Mouse (Mus musculus) R1 (cell line): ENCODE results near the gene Etv6.

ENCODE experiments used
- DNase-seq: peaks from one replicate; pipeline ENCODE4 v3.0.0-alpha.2; 2018; ENCODE audit warnings: low read depth, low spot score

The Etv6 gene

DNA sequence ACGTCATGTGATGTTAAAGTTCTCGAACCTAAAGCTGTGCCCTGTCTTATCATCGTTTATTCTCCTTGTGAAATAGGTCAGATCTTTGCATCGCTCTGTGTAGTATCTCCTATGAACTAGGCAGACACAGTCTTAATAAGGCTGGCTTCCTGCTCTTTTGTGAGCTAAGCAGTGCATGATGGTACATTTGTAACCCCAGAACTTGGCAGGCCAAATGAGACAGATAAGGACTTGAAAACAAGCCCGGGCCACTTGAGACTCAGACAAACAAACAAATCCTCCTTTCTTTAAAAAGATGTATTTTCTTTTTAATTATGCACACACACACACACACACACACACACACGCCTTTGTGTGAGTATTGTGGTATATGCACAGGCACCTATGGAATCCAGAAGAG, 42.5 kb downstream of the Etv6 start:
- DNase-seq = no peak

DNA sequence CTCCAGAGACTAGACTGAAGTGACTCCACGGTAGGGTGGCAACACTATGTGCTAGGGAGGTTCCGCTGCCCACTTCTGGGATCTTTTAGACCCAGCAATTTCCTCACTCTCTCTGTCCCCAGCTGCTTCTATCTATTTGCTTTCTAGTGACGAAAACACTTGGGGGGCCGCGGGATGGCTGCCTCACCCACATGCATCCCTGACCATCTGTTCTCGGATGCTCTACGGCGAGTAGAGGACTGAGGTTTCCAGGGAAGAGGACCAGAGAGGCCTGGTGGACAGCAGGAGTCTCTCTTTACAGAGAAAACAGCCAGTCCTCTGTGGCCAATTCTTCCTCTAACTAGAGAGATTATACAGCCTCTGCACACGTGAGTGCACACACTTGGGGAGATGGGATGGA, 43.6 kb downstream of the Etv6 start:
- DNase-seq = no peak

DNA sequence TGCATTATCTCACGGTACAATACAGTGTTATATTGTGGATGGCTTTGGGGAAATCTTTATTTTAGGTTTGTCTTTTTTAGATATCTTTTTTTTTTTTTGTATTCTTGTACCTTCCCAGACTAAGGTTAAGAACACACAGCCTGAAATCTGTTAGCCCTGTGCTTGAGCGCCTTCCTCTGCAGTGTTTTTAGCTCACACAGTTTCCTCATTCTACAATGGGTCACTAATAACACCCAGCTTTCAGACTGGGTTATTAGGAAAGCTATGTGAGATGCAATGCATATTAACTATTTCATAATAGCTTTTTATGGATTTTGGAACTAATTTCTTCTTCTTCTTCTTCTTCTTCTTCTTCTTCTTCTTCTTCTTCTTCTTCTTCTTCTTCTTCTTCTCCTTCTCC, 44.1 kb downstream of the Etv6 start:
- DNase-seq = no peak

DNA sequence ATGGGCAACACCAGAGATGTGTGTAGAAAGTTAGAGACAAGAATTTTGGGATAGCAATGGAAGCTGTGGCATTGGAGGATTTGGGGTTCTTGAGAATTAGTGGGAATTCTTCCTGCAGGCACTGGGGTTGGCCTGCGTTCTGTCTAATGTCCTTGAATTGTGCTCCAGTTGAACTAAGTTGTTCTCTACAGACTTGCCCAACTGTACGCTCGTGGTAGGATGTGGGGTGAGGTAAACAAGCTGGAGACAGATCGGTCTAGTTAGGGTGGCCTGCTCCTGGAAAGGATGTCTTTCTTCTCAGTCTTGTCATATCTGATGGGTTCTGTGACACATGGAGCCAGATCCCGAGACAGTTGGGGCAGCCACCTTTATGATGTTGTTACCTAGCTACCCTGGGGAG, 45.4 kb downstream of the Etv6 start:
- DNase-seq = no peak

DNA sequence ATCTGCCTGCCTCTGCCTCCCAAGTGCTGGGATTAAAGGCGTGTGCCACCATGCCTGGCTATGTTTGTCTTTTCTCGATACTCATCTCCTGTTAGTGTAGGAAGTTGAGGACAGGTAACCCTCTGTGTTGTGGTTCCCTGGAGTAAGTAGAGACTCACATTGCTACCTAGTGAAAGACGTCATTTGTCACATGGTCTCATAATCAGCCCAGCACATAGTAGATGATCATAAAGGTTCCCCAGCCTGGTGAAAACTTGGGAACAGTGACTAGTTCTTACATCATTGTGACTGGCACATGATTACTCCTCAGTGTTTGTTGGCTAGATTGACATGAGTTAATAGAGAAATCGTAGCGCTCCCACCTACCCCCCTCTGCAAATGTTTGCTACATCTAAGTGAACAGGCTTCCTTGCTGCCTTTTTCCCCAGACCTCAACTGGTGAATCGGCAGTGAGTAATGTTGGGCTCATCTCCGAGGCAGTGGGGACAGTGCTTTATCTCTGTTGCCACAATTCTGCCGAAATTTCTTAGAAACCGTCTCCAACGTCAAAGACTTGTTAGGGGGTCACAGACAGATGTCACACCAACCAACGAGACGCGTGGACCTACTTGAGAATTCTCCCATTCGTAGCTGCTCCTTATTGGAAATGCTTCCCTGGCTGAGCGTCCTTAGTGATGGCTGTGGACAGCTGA, 46.9 kb downstream of the Etv6 start:
- DNase-seq = no peak

DNA sequence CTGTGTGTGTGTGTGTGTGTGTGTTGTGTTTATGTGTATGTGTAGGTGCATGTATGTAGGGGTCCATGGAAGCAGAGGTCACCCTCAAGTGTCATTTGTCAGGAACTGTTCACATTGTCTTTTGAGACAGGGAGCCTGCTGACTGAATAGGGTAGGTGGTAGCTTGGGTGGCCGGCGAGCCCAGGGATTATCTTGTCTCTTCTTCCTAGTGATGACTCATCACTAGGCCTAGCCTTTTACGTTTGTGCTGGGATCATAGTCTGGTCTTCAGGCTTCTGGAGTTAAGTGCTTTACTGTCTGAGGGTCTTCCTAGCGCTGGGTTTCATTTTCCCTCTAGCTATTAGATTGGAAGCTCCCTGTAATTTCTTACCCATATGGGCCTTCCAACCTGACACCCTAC, 47.9 kb downstream of the Etv6 start:
- DNase-seq = no peak

DNA sequence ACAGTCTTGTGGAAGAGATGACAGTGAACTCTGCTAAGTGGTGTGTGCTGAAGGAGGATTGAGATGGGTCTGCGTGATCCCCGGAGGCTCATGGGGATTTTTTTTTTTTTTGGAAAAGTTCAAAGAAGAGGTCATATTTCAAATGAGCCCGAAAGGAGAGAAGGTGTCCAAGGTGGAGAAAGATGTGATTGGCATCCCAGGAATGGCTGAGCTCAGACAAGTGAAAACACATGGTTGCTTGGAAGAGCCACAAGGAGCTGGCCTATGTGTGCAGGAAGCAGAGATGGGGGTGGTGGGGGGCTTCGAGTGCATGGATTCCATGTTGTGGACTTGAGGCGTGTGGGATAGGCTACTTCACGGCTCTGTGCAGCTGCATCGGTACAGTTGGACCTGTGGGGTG, 50.9 kb downstream of the Etv6 start:
- no peak for DNase-seq

DNA sequence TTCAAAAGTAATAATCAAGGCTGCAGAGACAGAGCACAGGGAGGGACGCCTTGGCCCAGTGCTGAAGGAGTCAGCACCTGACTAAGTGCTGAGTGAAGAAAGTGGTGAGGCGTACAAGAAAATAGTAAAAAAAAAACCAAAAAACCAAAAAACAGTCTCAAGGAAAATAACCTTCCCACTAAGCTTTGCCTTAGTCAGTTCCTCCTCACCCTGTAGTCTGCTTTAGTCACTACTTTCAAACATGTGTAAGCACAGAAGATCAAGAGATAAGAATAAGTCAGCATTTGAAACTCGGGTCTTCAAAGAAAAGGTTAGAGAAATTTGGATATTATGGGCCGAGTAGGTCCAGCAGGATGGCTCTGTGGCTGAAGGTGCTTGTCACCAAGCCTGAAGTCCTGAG, 52.2 kb downstream of the Etv6 start:
- DNase-seq = no peak

DNA sequence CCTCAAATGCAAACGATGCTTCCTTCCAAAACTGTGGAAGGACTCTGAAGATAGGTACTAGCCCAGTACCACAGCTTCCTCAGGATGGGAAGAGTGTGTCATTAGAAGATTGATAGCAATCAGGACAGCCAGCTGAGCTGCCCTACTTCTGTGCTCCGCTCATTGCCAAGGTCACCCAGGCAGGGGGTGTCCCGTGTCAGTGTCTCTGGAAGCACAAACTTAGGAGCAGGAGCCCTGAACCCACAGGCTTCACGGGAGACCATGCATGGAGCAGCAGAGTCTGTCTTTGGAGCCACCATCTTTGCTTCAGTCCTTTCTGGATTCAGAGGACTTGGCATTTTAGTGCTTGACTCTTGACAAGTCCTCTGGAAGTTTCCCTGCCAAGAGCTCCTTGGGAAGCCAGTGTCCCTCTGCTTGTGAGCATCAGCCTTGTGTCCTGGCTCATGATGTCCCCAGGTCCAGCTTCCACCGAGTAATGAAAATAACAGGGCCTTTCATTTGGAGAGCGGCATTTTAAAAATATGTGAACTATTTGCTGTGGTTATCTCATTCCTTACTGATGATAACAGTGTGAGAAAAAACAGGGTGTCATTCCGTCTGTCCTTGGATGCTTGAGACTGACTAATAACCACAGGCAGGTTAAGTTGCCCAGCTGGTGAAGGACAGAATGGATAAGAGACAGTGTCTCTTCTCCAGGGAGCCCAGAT, 54.3 kb downstream of the Etv6 start:
- DNase-seq = peak; percentile 18

DNA sequence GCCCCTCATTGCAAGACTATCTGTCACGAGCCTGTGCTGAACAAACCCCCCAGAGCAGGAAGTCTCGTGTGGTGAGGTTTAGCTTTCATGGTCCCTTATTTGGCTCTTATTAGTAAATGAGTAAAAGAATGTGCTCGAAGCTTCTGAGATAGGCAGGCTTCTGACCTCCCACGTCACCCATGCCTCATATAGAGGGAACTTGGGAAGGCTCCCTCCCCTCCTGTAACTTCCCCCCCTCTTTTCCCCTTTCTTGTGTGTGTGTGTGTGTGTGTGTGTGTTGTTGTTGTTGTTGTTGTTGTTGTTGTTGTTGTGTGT, 54.8 kb downstream of the Etv6 start:
- DNase-seq = no peak

DNA sequence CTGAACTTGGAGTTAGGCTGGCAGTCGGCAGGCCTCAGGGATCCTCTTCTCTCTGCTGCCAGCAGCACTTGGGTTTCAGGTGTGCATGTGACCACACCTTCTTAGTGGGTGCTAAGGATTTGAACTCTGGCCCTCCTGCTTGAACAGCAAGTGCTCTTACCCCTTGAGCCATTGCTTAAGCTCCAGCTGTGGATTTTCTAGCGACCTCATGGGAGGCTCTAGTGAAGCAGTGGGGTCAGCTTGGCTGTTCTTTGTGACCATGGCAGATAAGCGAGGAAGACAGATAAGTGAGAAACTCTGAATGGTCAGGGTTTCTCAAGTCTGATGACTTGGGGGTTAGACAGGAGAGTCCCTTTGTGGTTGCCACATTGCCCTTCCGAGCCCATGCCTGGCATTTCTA, 55.4 kb downstream of the Etv6 start:
- no peak for DNase-seq

DNA sequence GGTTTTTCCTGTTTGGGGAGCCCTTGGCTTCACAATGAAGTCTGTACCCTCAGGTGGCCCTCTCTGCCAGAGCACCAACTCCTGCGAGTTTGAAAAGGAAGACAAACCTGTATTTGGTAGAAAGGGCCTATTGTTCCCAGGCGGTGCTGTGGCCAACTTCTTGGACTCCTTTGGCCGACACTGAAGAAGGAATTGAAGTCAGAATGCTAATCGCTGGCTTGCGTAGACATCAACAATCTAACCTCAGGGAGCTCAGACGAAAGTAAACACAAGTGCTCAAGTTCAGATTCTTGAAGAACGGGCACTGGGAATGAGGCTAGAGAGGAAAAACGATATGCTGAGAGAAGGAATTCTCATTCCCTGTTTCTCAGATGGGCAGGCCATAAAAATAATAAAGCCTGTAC, 55.9 kb downstream of the Etv6 start:
- DNase-seq = no peak

DNA sequence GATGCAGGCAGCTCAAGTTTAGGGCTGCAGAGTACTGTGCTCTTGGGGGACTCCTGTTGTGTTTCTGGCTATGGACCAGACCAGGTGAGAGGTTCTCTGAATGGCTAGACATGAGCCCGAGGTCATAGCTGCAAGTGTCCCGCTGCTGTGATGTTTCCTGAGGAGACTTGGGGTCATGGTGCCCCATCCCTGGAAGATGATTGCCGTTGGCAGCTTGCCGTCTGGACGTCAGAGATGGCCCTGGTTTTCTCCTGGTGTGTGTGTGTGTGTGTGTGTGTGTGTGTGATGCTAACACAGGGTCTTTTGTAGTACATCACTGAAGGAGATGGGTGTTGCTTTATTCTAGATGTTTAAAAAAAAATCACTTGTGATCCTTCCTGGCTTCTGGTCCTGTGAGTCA, 58.6 kb downstream of the Etv6 start:
- no peak for DNase-seq

DNA sequence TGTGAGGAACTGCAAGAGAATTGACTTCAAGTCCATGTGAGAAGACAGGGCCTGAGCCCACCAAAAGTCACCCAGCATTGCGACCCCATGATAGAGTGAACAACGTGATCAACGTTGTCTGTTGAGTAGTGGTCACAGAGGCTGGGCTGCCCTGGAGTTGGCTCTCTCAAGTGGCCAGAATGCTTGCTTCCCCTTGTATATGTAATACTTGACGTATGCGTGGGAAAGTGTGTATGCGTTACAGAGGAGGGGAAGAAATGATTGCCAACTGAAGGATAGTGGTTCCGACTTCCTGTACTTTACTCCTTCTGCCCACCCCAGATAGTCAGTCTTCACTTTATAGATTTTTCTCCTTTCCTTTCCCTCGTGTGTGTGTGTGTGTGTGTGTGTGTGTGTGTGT, 59.1 kb downstream of the Etv6 start:
- no peak for DNase-seq

DNA sequence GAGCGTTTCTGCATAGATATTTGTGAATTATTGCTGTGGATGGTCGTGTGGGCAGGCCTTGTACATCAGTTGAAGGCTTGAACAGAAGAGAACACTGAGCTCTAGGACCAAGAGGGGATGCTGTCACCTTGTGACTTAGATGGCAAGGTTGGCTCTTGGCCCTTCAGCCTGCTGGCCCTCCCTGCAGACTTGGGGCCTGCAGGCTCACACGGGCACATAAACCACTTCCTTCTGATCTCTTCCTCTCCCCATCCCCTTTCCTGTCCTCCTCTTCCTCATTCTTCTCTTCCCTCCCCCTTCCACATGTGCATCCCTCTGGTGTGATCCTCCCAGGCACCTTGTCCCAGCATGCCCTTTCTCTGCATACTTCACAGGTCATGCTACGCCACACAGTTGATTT, 60.1 kb downstream of the Etv6 start:
- no peak for DNase-seq

DNA sequence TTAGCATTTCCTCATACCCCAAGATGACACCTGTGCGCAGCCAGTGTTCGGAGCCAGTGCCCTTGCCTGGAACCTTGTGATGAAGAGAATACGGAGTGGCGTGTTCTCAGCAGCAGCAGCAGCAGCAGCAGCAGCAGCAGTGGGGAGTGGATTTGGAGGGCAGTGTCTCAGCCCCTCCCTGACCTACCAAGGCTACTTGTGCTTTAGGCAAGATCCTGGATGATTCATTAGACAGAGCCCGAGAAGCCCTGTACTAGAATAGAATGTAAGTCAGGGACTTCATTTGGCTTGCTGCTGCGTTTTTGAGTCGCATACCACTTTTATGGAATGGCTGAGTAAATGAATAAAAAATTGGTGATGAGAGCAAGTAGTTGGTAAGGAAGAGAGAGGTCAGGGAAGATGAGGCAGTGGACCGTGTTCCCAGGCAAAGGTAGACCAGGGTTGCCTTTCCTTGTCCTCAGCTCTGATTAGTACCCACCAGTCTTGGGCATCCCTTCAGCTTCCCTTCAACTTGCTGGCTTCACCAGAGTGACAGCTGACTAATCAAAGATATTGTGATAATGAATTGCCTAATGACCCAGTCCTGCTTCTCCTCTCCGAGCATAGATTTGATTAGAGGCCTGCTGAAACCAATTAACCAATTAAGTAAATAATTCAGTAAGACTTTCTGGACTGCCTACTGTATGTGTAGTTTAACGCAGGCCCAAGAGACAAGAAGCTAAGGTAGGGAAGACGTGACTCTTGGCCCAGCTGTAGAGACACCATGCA, 64.7 kb downstream of the Etv6 start:
- no peak for DNase-seq

DNA sequence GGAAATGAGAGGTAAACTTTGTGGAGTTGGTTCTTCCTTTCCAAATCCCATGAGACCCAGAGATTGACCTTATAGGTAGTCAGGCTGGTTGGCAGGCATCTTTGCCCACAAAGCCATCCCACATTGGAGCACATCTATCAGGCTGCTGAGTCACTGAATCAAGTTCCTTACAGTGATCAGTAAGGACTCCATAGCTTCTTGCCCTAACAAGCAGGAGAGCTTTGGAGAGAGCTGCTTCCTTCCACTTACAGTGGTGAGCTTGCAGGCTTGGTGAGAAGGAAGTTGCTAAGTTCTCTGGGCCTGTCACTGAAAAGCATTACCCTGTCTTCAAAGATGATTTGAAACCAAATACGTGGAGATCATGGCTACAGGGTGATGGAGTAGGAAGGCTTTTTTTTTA, 66.9 kb downstream of the Etv6 start:
- DNase-seq = no peak

DNA sequence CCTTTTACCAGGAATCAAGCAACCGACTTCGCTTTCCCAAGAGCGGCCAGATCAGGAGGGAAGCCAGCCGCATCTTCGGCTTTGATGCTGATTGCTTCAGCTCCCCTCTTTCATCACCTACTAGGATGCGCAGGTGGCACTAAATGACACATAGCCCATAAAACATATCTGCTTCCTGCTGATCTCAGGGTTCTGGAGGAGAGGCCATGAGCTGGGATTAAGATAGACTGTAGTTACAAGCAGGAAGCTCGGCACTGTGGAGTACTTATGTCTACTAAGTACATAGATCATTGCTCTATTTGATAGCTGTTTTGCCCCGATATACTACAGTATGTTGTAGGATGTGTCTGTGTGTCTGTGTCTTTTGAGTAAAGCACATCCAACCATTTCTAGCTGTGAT, 68.0 kb downstream of the Etv6 start:
- no peak for DNase-seq

DNA sequence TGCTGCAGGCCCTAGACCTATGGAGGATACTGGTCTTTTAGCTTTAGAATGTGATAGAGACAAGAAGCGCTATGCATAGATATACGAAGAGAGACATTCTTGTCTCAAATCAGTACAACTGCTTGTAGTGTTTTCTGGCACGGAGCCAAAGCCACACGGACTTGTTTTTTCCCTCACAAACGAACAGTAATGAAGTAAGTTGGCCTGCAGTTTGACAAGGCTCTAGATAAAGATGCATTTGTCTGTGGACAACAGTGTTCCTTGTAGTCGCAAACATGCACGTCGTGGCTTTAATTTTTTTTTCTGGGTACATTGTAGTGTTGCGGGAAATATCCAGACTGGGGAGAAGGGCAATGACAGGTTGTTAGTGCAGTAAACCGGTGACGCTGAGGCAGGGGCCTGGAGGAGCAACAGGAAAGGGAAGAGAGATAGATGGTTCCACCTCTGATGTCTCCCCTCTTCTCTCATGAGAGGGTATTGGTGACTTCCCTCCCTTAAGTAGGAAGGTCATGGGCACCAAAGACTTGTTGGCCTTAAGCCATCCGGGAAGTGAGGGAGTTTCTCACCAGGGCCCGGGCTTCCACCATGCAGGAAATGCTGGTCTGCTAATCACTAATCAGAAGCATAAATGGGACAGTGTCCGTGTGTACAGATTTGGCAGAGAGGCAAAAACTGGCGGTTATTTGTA, 70.2 kb downstream of the Etv6 start:
- DNase-seq = no peak

DNA sequence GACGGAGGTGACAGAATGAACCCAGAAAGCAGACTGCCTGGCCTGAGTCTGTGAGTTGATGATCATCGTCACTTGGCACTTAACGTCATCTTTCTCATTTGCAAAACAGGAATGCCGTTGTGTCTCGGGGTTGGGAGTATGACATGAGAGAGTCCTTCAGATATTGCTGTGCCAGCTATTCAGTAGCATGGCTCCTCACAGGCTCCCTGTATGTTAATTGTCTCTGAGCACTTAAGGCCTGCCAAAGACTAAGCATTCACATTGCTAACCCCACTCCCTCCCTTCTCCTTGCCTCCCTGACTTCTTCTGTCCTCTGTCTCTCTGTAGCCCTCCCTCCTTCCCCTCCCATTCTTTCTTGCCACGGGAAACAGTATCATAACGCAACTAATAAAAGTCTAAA, 72.2 kb downstream of the Etv6 start:
- no peak for DNase-seq

DNA sequence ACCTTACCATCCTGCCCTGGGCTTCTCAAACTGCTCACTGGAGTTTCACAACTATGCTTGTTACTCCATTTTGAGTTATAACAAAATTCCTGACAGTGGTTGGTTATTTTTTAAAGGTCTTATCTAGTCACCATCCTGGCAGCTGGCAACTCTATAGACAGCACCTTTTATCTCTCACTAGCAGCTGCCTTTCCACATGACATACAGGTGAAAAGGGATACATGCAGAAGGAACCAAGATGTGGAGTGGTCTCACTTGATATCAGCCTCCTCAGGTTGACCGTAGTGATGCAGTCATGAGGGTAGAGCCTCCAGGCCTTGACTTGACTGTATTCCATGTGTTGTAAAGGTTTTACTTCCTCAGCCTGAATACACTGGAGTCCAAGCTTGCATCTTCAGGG, 74.2 kb downstream of the Etv6 start:
- no peak for DNase-seq

DNA sequence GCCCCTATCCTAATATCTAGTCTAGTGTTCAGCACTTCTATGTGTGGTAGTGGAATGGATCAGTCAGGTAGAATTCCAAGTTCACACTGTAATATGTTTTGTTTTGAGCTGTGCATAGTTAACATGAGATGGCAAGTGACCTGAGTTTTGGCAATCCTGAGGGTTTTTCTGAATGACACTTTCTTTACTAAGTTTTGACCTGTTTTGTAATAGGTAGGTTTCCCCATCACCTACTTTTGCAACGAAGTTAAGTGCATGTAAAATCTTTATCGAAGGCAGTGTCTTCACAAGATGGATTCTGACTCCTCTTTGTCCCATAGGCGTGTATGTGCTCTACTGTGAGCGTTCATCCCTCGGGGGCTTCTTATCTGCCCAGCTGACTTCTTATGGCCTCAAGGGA, 74.7 kb downstream of the Etv6 start:
- DNase-seq = no peak

DNA sequence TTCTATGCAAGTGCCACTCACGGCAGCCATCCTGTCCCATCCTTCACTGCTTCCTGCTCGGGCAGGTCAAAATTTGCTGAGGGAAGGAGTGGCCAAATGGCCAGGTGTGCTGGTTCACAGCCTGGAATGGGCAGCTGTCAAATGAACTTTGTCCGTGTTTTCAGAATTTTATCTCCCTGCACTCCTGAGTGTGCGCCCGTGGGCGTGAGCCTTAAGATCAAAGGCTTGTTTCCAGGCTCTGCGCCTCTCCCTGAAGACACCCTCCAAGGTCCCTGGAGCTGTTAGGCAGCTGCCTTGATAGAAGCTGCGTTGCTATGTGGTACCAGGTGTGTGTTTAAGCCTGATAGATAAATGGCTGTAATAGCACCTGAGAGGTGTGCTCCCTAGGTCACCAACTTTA, 76.1 kb downstream of the Etv6 start:
- DNase-seq = no peak
